Mouse (Mus musculus): ENCODE measurements around the gene Tacr2. TPM values are rescaled to one million over a fixed set of nuclear protein-coding genes. Genes with fewer than 3 reads are reported as not detected.

Gene Tacr2
- polyA plus RNA-seq, 2 experiments, result not detected

GRCm38 (mm10) chr10:62215633-62216032 lies 36.6 kb upstream of the Tacr2 start:
- Histone ChIP-seq H3K4me1 (ENCODE audit: control insufficient read depth, insufficient read depth, low read length) (no peaks in the 10 kb centered on the region), H3K36me3 (ENCODE audit: control insufficient read depth, insufficient read depth, low read length) (no peaks in the 10 kb centered on the region), H3K4me3 (replicated peaks; ENCODE audit: low read length) (no peak overlapping the region), H3K9me3 (ENCODE audit: control insufficient read depth, low read length) (no peaks in the 10 kb centered on the region), H3K9ac (ENCODE audit: low read depth, low read length, severe bottlenecking) (no peak overlapping the region), H3K27ac (replicated peaks; ENCODE audit: low read depth, low read length) (no peak overlapping the region), H3K27me3 (ENCODE audit: control insufficient read depth, insufficient read depth, low read length) (no peaks in the 10 kb centered on the region), H3K4me2 (replicated peaks; ENCODE audit: low read depth, low read length, severe bottlenecking) (no peak overlapping the region)
- ATAC-seq (ENCODE audit: low FRiP score, low read depth), result no peak
- no peak for DNase-seq (ENCODE audit: low spot score)
- TF ChIP-seq POLR2A (IDR thresholded peaks at IDR 0.05; ENCODE audit: borderline replicate concordance, extremely low read depth, insufficient read depth, insufficient read length), result no peak
- WGBS, result 93% methylated on average over 8 of the region's 8 CpGs

DNA sequence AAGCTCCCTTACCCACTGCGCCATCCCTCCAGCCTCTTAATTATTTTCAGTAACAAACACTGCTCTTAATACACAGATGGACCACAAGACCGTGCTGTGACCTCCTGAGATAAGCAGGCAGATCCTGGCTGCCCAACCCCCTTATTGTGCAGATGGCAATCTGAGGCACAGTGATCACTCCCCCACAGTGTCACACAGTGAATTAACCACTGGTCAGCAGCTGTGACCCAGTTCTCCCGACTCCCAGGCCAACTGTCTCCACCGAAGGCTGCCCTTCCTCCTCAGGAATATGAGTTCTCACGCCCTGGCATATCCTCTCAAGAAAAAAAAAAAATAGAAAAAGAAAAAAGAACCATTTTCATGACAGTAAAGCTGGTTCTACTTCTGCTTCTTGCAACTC lies 35.6 kb upstream of the Tacr2 start:
- no peak for TF ChIP-seq POLR2A (IDR thresholded peaks at IDR 0.05; ENCODE audit: borderline replicate concordance, extremely low read depth, insufficient read depth, insufficient read length)
- DNase-seq (ENCODE audit: low spot score), result no peak
- ATAC-seq (ENCODE audit: low FRiP score, low read depth), result no peak
- Histone ChIP-seq H3K36me3 (ENCODE audit: control insufficient read depth, insufficient read depth, low read length) (no peaks in the 10 kb centered on the region), H3K4me3 (replicated peaks; ENCODE audit: low read length) (no peak overlapping the region), H3K9me3 (ENCODE audit: control insufficient read depth, low read length) (no peaks in the 10 kb centered on the region), H3K27me3 (ENCODE audit: control insufficient read depth, insufficient read depth, low read length) (no peaks in the 10 kb centered on the region), H3K4me1 (ENCODE audit: control insufficient read depth, insufficient read depth, low read length) (no peaks in the 10 kb centered on the region), H3K27ac (replicated peaks; ENCODE audit: low read depth, low read length) (no peak overlapping the region), H3K9ac (ENCODE audit: low read depth, low read length, severe bottlenecking) (no peak overlapping the region), H3K4me2 (replicated peaks; ENCODE audit: low read depth, low read length, severe bottlenecking) (no peak overlapping the region)
- WGBS, result 61% methylated on average over 5 of the region's 5 CpGs

GRCm38 (mm10) chr10:62217196-62217595 lies 35.0 kb upstream of the Tacr2 start:
- Histone ChIP-seq H3K27ac (replicated peaks; ENCODE audit: low read depth, low read length) (no peak overlapping the region), H3K4me1 (ENCODE audit: control insufficient read depth, insufficient read depth, low read length) (no peaks in the 10 kb centered on the region), H3K4me2 (replicated peaks; ENCODE audit: low read depth, low read length, severe bottlenecking) (no peak overlapping the region), H3K9ac (ENCODE audit: low read depth, low read length, severe bottlenecking) (no peak overlapping the region), H3K4me3 (replicated peaks; ENCODE audit: low read length) (no peak overlapping the region), H3K27me3 (ENCODE audit: control insufficient read depth, insufficient read depth, low read length) (no peaks in the 10 kb centered on the region), H3K36me3 (ENCODE audit: control insufficient read depth, insufficient read depth, low read length) (no peaks in the 10 kb centered on the region), H3K9me3 (ENCODE audit: control insufficient read depth, low read length) (no peaks in the 10 kb centered on the region)
- no peak for TF ChIP-seq POLR2A (IDR thresholded peaks at IDR 0.05; ENCODE audit: borderline replicate concordance, extremely low read depth, insufficient read depth, insufficient read length)
- 82% methylated on average over 8 of the region's 8 CpGs for WGBS
- ATAC-seq (ENCODE audit: low FRiP score, low read depth) (no peak), DNase-seq (ENCODE audit: low spot score) (no peak)

DNA sequence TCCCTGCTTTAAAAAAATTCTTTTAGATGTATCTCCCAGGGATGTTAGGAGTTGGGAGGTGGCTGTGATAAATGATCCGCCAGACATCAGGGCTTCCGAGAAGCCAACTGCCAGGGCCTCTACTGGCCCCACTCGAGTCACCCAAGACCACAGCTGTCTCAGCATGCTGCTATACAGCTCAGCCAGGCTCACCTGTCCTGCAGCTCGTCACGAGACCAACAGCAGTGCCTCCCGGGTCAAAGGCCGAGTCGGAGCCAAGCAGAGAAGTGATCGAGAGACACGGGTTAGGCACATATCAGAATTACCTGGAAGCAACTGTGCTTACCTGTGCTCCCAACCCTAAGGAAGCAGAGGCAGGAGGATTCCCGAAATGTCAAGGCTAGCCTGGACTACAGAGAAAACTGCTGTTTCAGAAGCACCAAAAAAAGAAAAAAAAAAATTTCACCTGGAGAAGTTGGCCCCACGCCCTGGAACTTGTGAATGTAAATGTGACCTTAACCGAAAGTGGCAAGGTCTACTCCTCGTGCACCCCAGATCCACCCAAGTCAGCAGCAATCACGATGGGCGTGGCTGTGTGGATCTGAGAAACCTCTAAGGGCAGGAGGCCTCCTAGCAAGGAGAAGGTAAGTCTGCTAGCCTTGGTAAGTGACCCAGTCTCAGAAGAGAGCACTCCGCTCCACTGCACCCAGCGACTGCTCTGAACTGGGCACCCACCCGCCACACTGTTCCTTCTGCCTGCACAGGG lies 34.0 kb upstream of the Tacr2 start:
- no peak for TF ChIP-seq POLR2A (IDR thresholded peaks at IDR 0.05; ENCODE audit: borderline replicate concordance, extremely low read depth, insufficient read depth, insufficient read length)

DNA sequence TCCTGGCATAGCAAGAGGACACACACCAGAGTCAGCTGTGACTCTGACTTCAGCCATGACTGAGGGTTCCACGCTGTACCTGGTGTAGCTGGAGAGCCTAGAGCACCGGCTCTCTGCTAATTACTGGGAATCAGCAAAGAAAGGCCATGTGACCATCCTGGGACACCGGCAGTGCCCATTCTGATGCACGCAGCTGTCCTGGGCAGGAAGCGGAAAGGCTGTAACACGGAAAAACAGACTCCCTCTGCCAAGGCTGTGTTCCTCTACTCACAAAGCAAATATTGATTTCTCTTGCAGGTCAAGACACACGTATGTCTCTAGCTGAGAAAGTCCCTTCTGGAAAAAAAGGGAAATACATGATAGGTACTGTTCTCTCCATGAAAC lies 33.5 kb upstream of the Tacr2 start:
- Histone ChIP-seq H3K27ac (replicated peaks; ENCODE audit: low read depth, low read length) (no peak overlapping the region), H3K9ac (ENCODE audit: low read depth, low read length, severe bottlenecking) (no peak overlapping the region), H3K4me2 (replicated peaks; ENCODE audit: low read depth, low read length, severe bottlenecking) (no peak overlapping the region), H3K4me3 (replicated peaks; ENCODE audit: low read length) (no peak overlapping the region), H3K27me3 (ENCODE audit: control insufficient read depth, insufficient read depth, low read length) (no peaks in the 10 kb centered on the region), H3K36me3 (ENCODE audit: control insufficient read depth, insufficient read depth, low read length) (no peaks in the 10 kb centered on the region), H3K9me3 (ENCODE audit: control insufficient read depth, low read length) (no peaks in the 10 kb centered on the region), H3K4me1 (ENCODE audit: control insufficient read depth, insufficient read depth, low read length) (no peaks in the 10 kb centered on the region)
- DNase-seq (ENCODE audit: low spot score) (no peak), ATAC-seq (ENCODE audit: low FRiP score, low read depth) (no peak)
- WGBS, result 68% methylated on average over 7 of the region's 7 CpGs
- TF ChIP-seq POLR2A (IDR thresholded peaks at IDR 0.05; ENCODE audit: borderline replicate concordance, extremely low read depth, insufficient read depth, insufficient read length), result no peak

More for the DNA sequence above, 34.0 kb upstream of the Tacr2 start:
- no peaks in the 10 kb centered on the region for H3K27me3 ChIP-seq (ENCODE audit: control insufficient read depth, insufficient read depth, low read length)
- no peak for ATAC-seq (ENCODE audit: low FRiP score, low read depth)
- DNase-seq (ENCODE audit: low spot score), result no peak
- no peak overlapping the region for H3K4me2 ChIP-seq (replicated peaks; ENCODE audit: low read depth, low read length, severe bottlenecking)
- no peaks in the 10 kb centered on the region for H3K36me3 ChIP-seq (ENCODE audit: control insufficient read depth, insufficient read depth, low read length)
- no peak overlapping the region for H3K4me3 ChIP-seq (replicated peaks; ENCODE audit: low read length)
- H3K9me3 ChIP-seq (ENCODE audit: control insufficient read depth, low read length), result no peaks in the 10 kb centered on the region
- no peak overlapping the region for H3K9ac ChIP-seq (ENCODE audit: low read depth, low read length, severe bottlenecking)
- no peak overlapping the region for H3K27ac ChIP-seq (replicated peaks; ENCODE audit: low read depth, low read length)
- 80% methylated on average over 19 of the region's 19 CpGs for WGBS
- H3K4me1 ChIP-seq (ENCODE audit: control insufficient read depth, insufficient read depth, low read length), result no peaks in the 10 kb centered on the region
